Mouse (Mus musculus): Measurements from ENCODE around the gene Trib3. TPM values are rescaled to one million over a fixed set of nuclear protein-coding genes. Genes with fewer than 3 reads are reported as not detected.
"Not testable (repeated sequence)": the region's sequence is repeated elsewhere in the genome, so short reads cannot be mapped to it uniquely, and the experiment has no call there.

The Trib3 gene
- polyA plus RNA-seq, 1 experiment from 2014 or later = 1.8 TPM

- Histone ChIP-seq H3K27me3 (no peaks in the 10 kb centered on the region), H3K4me1 (replicated peaks) (peaks cover 7% of the 10 kb centered on the region), H3K9ac (no peak overlapping the region), H3K36me3 (no peaks in the 10 kb centered on the region), H3K4me3 (peak overlapping the region; percentile 16), H3K9me3 (no peaks in the 10 kb centered on the region), H3K27ac (replicated peaks) (peak overlapping the region; percentile 72), H3K4me2 (peak overlapping the region; percentile 48)
- 10% methylated on average over 17 of the region's 17 CpGs for WGBS
- ATAC-seq (ENCODE audit: low FRiP score, low read depth) = peak; percentile 60
These were observed 19.7 kb upstream of the Trib3 start for GRCm38 (mm10) chr2:152363245-152364147.

- no peak overlapping the region for H3K9ac ChIP-seq
- 89% methylated on average over 8 of the region's 8 CpGs for WGBS
- H3K4me3 ChIP-seq = no peak overlapping the region
- H3K27me3 ChIP-seq = no peaks in the 10 kb centered on the region
- no peaks in the 10 kb centered on the region for H3K36me3 ChIP-seq
- no peaks in the 10 kb centered on the region for H3K9me3 ChIP-seq
- no peak overlapping the region for H3K4me2 ChIP-seq
- H3K4me1 ChIP-seq (replicated peaks) = peaks cover 7% of the 10 kb centered on the region
- H3K27ac ChIP-seq (replicated peaks) = no peak overlapping the region
- ATAC-seq (ENCODE audit: low FRiP score, low read depth) = no peak
These were observed 17.4 kb upstream of the Trib3 start for GRCm38 (mm10) chr2:152361193-152361592.

- no peaks in the 10 kb centered on the region for H3K36me3 ChIP-seq
- no peak overlapping the region for H3K27ac ChIP-seq (replicated peaks)
- no peak for ATAC-seq (ENCODE audit: low FRiP score, low read depth)
- 59% methylated on average over 7 of the region's 7 CpGs for WGBS
- no peak overlapping the region for H3K4me3 ChIP-seq
- no peak overlapping the region for H3K4me2 ChIP-seq
- H3K27me3 ChIP-seq = no peaks in the 10 kb centered on the region
- H3K9ac ChIP-seq = no peak overlapping the region
- H3K4me1 ChIP-seq (replicated peaks) = peaks cover 7% of the 10 kb centered on the region
- no peaks in the 10 kb centered on the region for H3K9me3 ChIP-seq
These were observed 16.5 kb upstream of the Trib3 start for GRCm38 (mm10) chr2:152360271-152360775.

- 82% methylated on average over 5 of the region's 5 CpGs for WGBS
- no peak overlapping the region for H3K4me2 ChIP-seq
- H3K4me3 ChIP-seq = no peak overlapping the region
- H3K9ac ChIP-seq = no peak overlapping the region
- no peaks in the 10 kb centered on the region for H3K36me3 ChIP-seq
- no peak for ATAC-seq (ENCODE audit: low FRiP score, low read depth)
- no peaks in the 10 kb centered on the region for H3K9me3 ChIP-seq
- no peaks in the 10 kb centered on the region for H3K27me3 ChIP-seq
- H3K4me1 ChIP-seq (replicated peaks) = peaks cover 7% of the 10 kb centered on the region
- H3K27ac ChIP-seq (replicated peaks) = no peak overlapping the region
These were observed 15.8 kb upstream of the Trib3 start for GRCm38 (mm10) chr2:152359616-152360015.

DNA sequence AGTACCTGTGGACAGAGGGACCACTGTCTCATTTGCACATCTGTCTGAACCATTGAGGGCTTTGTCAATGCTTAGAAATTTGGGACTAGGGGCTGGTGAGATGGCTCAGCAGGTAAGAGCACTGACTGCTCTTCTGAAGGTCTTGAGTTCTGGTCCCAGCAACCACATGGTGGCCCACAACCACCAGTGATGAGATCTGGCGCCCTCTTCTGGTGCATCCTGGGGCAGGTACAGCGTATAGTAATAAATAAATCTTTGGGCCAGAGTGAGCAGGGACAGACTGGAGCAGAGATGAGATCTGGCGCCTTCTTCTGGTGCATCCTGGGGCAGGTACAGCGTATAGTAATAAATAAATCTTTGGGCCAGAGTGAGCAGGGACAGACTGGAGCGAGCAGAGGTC, 15.1 kb upstream of the Trib3 start:
- H3K9ac ChIP-seq; H3K4me3 ChIP-seq; H3K9me3 ChIP-seq; H3K4me2 ChIP-seq; H3K4me1 ChIP-seq (replicated peaks); ATAC-seq (ENCODE audit: low FRiP score, low read depth); H3K36me3 ChIP-seq; H3K27ac ChIP-seq (replicated peaks); H3K27me3 ChIP-seq: not testable (repeated sequence)
- WGBS = 75% methylated on average over 5 of the region's 5 CpGs

- 93% methylated on average over 3 of the region's 3 CpGs for WGBS
- Histone ChIP-seq H3K36me3 (no peaks in the 10 kb centered on the region), H3K9me3 (no peaks in the 10 kb centered on the region), H3K4me3 (no peak overlapping the region), H3K4me1 (replicated peaks) (no peaks in the 10 kb centered on the region), H3K9ac (no peak overlapping the region), H3K27me3 (no peaks in the 10 kb centered on the region), H3K4me2 (no peak overlapping the region), H3K27ac (replicated peaks) (no peak overlapping the region)
- no peak for ATAC-seq (ENCODE audit: low FRiP score, low read depth)
These were observed 13.4 kb upstream of the Trib3 start for GRCm38 (mm10) chr2:152357254-152357653.

DNA sequence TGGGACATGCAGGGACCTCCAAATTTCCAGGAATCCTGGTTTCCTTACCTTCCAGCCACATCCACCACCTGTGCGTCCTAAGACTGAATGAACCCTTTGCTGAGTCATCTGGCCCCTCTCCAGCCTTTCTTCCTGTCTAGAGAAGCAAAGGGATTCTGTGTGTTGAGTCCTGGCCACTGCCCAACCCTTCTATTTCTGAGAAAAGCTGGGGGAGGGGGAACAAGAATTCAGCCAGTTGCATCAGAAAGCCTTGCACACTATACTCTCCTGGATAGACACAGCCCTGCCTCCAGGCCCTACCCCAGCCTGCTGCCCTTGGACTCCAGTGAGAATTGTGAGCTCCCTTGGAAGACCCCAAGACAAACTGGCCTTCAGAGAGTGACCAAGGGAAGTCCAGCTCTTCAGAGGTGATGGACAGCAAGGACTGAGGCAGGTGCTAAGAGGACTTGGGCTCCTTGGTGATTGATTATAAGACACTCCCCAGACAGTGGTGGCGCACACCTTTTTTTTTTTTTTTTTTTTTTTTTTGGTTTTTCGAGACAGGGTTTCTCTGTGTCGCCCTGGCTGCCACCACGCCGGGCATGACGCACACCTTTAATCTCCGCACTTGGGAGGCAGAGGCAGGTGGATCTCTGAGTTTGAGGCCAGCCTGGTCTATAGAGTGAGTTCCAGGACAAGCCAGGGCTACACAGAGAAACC, 6.2 kb upstream of the Trib3 start:
- WGBS = 89% methylated on average over 8 of the region's 8 CpGs
- H3K4me3 ChIP-seq = no peak overlapping the region

GRCm38 (mm10) chr2:152349205-152349604, 5.4 kb upstream of the Trib3 start:
- no peak overlapping the region for H3K4me2 ChIP-seq
- H3K36me3 ChIP-seq = no peaks in the 10 kb centered on the region
- H3K27me3 ChIP-seq = 0 out of 2 replicates have a peak, but pooled peaks cover 4% of the 10 kb centered on the region
- ATAC-seq (ENCODE audit: low FRiP score, low read depth) = no peak
- no peak overlapping the region for H3K27ac ChIP-seq (replicated peaks)
- H3K4me1 ChIP-seq (replicated peaks) = peaks cover 3% of the 10 kb centered on the region
- WGBS = 82% methylated on average over 6 of the region's 6 CpGs
- no peak overlapping the region for H3K4me3 ChIP-seq
- H3K9me3 ChIP-seq = no peaks in the 10 kb centered on the region
- H3K9ac ChIP-seq = no peak overlapping the region

More for the DNA sequence above, 6.2 kb upstream of the Trib3 start:
- Histone ChIP-seq H3K4me1 (replicated peaks) (no peaks in the 10 kb centered on the region), H3K27me3 (0 out of 2 replicates have a peak, but pooled peaks cover 4% of the 10 kb centered on the region), H3K9ac (no peak overlapping the region), H3K4me2 (no peak overlapping the region), H3K36me3 (no peaks in the 10 kb centered on the region), H3K9me3 (no peaks in the 10 kb centered on the region), H3K27ac (replicated peaks) (no peak overlapping the region)
- no peak; the same call in 1 of the 2 replicates for ATAC-seq (ENCODE audit: low FRiP score, low read depth)

DNA sequence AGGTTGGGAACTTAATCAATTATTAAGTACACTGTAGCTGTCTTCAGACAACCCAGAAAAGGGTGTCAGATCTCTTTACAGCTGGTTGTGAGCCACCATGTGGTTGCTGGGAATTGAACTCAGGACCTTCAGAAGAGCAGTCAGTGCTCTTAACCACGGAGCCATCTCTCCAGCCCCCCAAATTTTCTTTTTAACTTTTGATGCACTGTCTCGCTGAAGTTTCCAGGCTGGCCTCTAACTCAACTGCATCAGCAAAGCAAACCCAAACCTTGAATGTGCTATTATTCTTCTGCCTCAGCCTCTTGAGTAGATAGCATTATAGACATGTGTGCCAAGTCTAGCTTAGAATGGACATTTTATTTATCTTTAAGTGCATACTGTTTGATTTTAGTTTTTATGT, 3.9 kb upstream of the Trib3 start:
- no peak for ATAC-seq (ENCODE audit: low FRiP score, low read depth)
- Histone ChIP-seq H3K27me3 (0 out of 2 replicates have a peak, but pooled peaks cover 4% of the 10 kb centered on the region), H3K4me3 (no peak overlapping the region), H3K27ac (replicated peaks) (no peak overlapping the region), H3K9me3 (no peaks in the 10 kb centered on the region), H3K9ac (no peak overlapping the region), H3K36me3 (no peaks in the 10 kb centered on the region), H3K4me1 (replicated peaks) (peaks cover 15% of the 10 kb centered on the region), H3K4me2 (no peak overlapping the region)
- 85% methylated on average over 2 of the region's 2 CpGs for WGBS

- no peak for ATAC-seq (ENCODE audit: low FRiP score, low read depth)
- Histone ChIP-seq H3K4me1 (replicated peaks) (peaks cover 15% of the 10 kb centered on the region), H3K27ac (replicated peaks) (no peak overlapping the region), H3K9me3 (no peaks in the 10 kb centered on the region), H3K4me2 (no peak overlapping the region), H3K36me3 (no peaks in the 10 kb centered on the region), H3K4me3 (no peak overlapping the region), H3K9ac (no peak overlapping the region), H3K27me3 (0 out of 2 replicates have a peak, but pooled peaks cover 4% of the 10 kb centered on the region)
- WGBS = 54% methylated on average over 9 of the region's 9 CpGs
These were observed 3.1 kb upstream of the Trib3 start for GRCm38 (mm10) chr2:152346776-152347465.

- 77% methylated on average over 6 of the region's 6 CpGs for WGBS
- no peak overlapping the region for H3K9ac ChIP-seq
- no peak for ATAC-seq (ENCODE audit: low FRiP score, low read depth)
- 0 out of 2 replicates have a peak, but pooled peaks cover 4% of the 10 kb centered on the region for H3K27me3 ChIP-seq
- no peak overlapping the region for H3K4me2 ChIP-seq
- H3K4me3 ChIP-seq = no peak overlapping the region
- peaks cover 15% of the 10 kb centered on the region for H3K4me1 ChIP-seq (replicated peaks)
- no peak overlapping the region for H3K27ac ChIP-seq (replicated peaks)
- H3K9me3 ChIP-seq = no peaks in the 10 kb centered on the region
- H3K36me3 ChIP-seq = no peaks in the 10 kb centered on the region
These were observed 1.6 kb upstream of the Trib3 start for GRCm38 (mm10) chr2:152345393-152345792.
